Mouse (Mus musculus): ENCODE data around the gene Grem2. TPM values are rescaled to one million over a fixed set of nuclear protein-coding genes. Genes with fewer than 3 reads are reported as not detected.

Gene Grem2
- total RNA-seq, 2 experiments from 2014 or later: 16.2 to 18.2 TPM

- intact Hi-C loops (cut with DNase I): no loop called here
- DNase-seq: no peak
These were observed 109.8 kb downstream of the Grem2 start for GRCm38 (mm10) chr1:174811846-174812245.

- intact Hi-C loops (cut with DNase I): no loop called here
- no peak for DNase-seq
These were observed 133.0 kb downstream of the Grem2 start for GRCm38 (mm10) chr1:174788617-174789016.

All from left cerebral cortex, postnatal 4 days (tissue).